Mouse (Mus musculus): ENCODE results near the gene Utp6. TPM values are rescaled to one million over a fixed set of nuclear protein-coding genes. Genes with fewer than 3 reads are reported as not detected.

The Utp6 gene
- total and polyA plus RNA-seq, 3 experiments = 6.2 to 126 (median 41.9) TPM

DNA sequence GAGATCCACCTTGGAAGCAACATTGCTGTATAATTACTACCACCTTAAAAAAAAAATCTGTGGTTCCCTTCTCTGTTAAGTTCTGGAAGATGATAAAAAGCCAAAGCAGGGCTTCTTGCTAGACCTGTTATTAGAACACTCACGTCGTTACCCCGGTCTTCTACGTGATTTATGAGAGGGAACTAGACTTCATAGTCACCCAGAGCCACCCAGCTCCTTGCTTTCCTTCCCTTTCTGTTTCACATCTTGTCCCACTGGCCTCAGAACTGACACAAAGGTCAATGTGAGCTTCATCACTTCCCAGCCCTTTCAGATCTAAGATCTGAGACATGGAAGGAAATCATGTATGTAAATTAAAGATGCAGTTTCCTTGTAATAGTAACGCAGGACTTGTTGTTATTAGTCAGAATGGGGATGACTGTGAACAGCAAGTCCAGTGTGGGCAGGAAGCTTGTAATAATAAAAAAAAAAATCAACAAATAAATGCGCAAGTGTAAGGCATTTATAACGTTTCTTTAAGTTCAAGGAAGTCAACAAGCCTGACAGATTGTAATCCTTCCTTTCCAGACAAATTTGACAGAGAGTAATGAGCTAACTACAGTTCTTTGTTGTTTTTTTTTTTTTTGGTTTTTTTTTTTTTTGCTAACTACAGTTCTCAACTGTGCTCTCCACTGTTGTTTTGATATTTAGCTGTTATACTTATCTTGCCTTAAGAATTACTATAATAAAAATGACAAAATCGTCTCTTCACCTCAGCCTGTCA, 1.2 kb upstream of the Utp6 start:
- Histone ChIP-seq H3K27me3 (ENCODE audit: insufficient read depth, low read length) (peaks cover 3% of the 10 kb centered on the region; the same call in 1 of the 2 replicates), H3K4me3 (ENCODE audit: low read depth, low read length) (no peak overlapping the region; the same call in 1 of the 2 replicates), H3K4me1 (ENCODE audit: insufficient read depth, low read depth, low read length) (peaks cover 11% of the 10 kb centered on the region), H3K36me3 (replicated peaks) (peaks cover 16% of the 10 kb centered on the region), H3K9me3 (replicated peaks) (no peaks in the 10 kb centered on the region)
- no peak for TF ChIP-seq TAL1 (conservative IDR thresholded peaks at IDR 0.05; ENCODE audit: low read depth, low read length)
- no peak for TF ChIP-seq GATA1 (IDR thresholded peaks at IDR 0.05; ENCODE audit: borderline replicate concordance, low read length)
- no peak for TF ChIP-seq CTCF (IDR thresholded peaks at IDR 0.05; ENCODE audit: low read depth, low read length)
- no peak for TF ChIP-seq GATA2 (IDR thresholded peaks at IDR 0.05; ENCODE audit: borderline replicate concordance, low read depth, low read length)
- TF ChIP-seq POLR2AphosphoS5 (IDR thresholded peaks at IDR 0.05; ENCODE audit: insufficient replicate concordance, low read depth, low read length) = no peak
- no peak for ATAC-seq (ENCODE audit: extremely low read depth, insufficient number of reproducible peaks, low FRiP score, poor library complexity, severe bottlenecking)
- DNase-seq (ENCODE audit: low spot score) = no peak

DNA sequence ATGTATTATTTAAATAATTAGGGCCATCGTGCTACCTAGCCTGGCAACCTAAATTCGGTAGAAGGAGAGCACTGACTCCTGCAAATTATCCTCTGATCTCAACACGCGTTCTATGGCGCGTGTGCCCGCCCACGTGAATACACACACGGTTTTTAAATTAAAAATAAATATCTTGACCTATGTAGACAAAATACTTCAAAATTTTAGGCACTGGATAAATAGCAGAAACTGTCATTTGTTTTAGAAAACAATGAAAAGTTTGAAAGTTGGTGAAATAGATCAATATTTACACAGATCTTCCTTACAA, 640 bp upstream of the Utp6 start:
- no peak for TF ChIP-seq CTCF (IDR thresholded peaks at IDR 0.05; ENCODE audit: low read depth, low read length)
- TF ChIP-seq POLR2AphosphoS5 (IDR thresholded peaks at IDR 0.05; ENCODE audit: insufficient replicate concordance, low read depth, low read length) = no peak
- TF ChIP-seq GATA1 (IDR thresholded peaks at IDR 0.05; ENCODE audit: borderline replicate concordance, low read length) = no peak
- TF ChIP-seq GATA2 (IDR thresholded peaks at IDR 0.05; ENCODE audit: borderline replicate concordance, low read depth, low read length) = no peak
- TF ChIP-seq TAL1 (conservative IDR thresholded peaks at IDR 0.05; ENCODE audit: low read depth, low read length) = no peak
- peak overlapping the region; percentile 81 for H3K4me3 ChIP-seq (ENCODE audit: low read depth, low read length)
- DNase-seq (ENCODE audit: low spot score) (no peak), ATAC-seq (ENCODE audit: extremely low read depth, insufficient number of reproducible peaks, low FRiP score, poor library complexity, severe bottlenecking) (no peak)
- no peaks in the 10 kb centered on the region for H3K9me3 ChIP-seq (replicated peaks)
- H3K36me3 ChIP-seq (replicated peaks) = peaks cover 22% of the 10 kb centered on the region
- H3K4me1 ChIP-seq (ENCODE audit: insufficient read depth, low read depth, low read length) = peaks cover 11% of the 10 kb centered on the region
- H3K27me3 ChIP-seq (ENCODE audit: insufficient read depth, low read length) = peaks cover 3% of the 10 kb centered on the region; the same call in 1 of the 2 replicates

DNA sequence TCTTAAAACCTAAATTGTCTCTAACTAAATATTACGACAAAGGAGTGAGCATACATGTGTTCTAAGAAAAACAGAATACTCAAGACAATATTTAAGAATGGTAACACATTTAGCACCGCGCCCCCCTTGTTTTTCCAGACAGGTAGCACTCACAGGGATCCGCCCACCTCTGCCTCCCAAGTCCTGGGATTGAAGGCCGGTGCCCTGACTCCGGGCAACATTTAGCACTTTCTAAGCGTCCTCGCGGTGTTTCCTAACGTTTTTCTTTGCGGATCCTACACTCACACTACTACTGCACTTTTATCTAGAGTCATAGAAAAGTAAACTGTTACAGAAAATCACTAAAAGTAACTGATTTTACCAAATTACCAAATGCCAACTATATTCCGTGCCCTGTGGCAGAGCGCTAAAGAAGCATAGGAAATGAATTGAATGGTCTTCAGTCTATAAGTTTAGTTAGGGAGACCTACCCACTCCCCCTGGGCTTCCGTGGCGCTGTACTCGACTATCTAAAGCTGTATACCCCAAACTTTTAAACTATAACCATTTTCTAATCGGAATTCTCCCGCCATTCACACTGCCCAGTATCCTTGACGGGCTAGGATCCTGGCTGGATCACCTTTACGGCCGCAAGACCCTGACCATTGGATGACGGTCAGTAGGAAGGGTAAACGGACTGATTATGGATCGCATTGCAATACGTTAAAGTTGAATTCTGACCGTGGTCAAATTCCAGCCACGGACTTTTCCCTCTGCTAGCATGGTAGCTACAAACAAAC, 655 bp downstream of the Utp6 start:
- Histone ChIP-seq H3K4me3 (ENCODE audit: low read depth, low read length) (peak overlapping the region; percentile 81), H3K4me1 (ENCODE audit: insufficient read depth, low read depth, low read length) (peaks cover 11% of the 10 kb centered on the region), H3K9me3 (replicated peaks) (no peaks in the 10 kb centered on the region), H3K27me3 (ENCODE audit: insufficient read depth, low read length) (no peaks in the 10 kb centered on the region), H3K36me3 (replicated peaks) (peaks cover 35% of the 10 kb centered on the region)
- DNase-seq (ENCODE audit: low spot score) = peak; percentile 19
- TF ChIP-seq TAL1 (conservative IDR thresholded peaks at IDR 0.05; ENCODE audit: low read depth, low read length) = no peak
- TF ChIP-seq GATA1 (IDR thresholded peaks at IDR 0.05; ENCODE audit: borderline replicate concordance, low read length) = no peak
- no peak for TF ChIP-seq POLR2AphosphoS5 (IDR thresholded peaks at IDR 0.05; ENCODE audit: insufficient replicate concordance, low read depth, low read length)
- no peak for TF ChIP-seq CTCF (IDR thresholded peaks at IDR 0.05; ENCODE audit: low read depth, low read length)
- TF ChIP-seq GATA2 (IDR thresholded peaks at IDR 0.05; ENCODE audit: borderline replicate concordance, low read depth, low read length) = no peak
- ATAC-seq (ENCODE audit: extremely low read depth, insufficient number of reproducible peaks, low FRiP score, poor library complexity, severe bottlenecking) = no peak

DNA sequence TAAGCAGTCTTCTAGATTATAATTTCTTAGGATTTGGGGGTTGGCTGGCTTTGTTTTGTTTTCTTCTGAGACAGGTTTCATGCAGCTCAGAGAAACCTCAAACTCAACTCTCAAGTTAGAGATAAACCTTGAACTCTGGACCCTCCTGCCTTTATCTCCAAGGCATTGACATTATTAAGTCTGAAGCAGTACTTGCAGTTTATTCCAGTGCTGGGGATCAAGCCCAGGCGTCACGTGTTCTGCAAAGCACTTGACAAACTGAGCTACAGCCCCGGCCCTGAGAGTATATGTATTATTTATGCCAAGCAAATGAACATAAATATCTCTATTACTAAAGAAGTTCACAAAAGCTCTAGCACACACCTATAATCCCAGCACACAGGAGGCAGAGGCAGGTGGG, 14.9 kb downstream of the Utp6 start:
- ATAC-seq (ENCODE audit: extremely low read depth, insufficient number of reproducible peaks, low FRiP score, poor library complexity, severe bottlenecking) = no peak
- no peaks in the 10 kb centered on the region for H3K27me3 ChIP-seq (ENCODE audit: insufficient read depth, low read length)
- H3K9me3 ChIP-seq (replicated peaks) = no peaks in the 10 kb centered on the region
- peaks cover 2% of the 10 kb centered on the region; the same call in 1 of the 2 replicates for H3K4me1 ChIP-seq (ENCODE audit: insufficient read depth, low read depth, low read length)
- H3K4me3 ChIP-seq (ENCODE audit: low read depth, low read length) = no peak overlapping the region
- TF ChIP-seq TAL1 (conservative IDR thresholded peaks at IDR 0.05; ENCODE audit: low read depth, low read length) = no peak
- no peak for TF ChIP-seq GATA2 (IDR thresholded peaks at IDR 0.05; ENCODE audit: borderline replicate concordance, low read depth, low read length)
- no peak for TF ChIP-seq CTCF (IDR thresholded peaks at IDR 0.05; ENCODE audit: low read depth, low read length)
- TF ChIP-seq GATA1 (IDR thresholded peaks at IDR 0.05; ENCODE audit: borderline replicate concordance, low read length) = no peak
- no peak for TF ChIP-seq POLR2AphosphoS5 (IDR thresholded peaks at IDR 0.05; ENCODE audit: insufficient replicate concordance, low read depth, low read length)
- DNase-seq (ENCODE audit: low spot score) = no peak
- peaks cover 91% of the 10 kb centered on the region for H3K36me3 ChIP-seq (replicated peaks)

DNA sequence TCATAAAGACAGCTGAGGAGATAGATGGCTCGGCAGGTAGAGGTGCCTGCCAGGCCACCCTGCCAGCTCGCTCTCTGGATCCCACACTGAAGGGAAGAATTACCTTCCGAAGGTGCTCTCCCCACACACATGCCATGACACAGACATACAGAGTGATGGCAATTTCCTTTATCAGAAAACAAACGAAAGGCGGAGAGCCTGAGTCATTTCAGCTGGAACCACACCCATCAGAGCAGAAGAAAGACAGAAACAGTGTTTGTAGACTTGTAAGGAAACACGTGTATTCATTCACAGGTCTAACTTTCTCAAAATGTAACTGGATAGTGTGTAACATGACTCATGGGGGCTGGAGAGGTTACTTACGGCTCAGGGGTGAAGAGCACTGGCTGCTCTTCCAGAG, 18.6 kb downstream of the Utp6 start:
- DNase-seq (ENCODE audit: low spot score) (no peak), ATAC-seq (ENCODE audit: extremely low read depth, insufficient number of reproducible peaks, low FRiP score, poor library complexity, severe bottlenecking) (no peak)
- H3K4me3 ChIP-seq (ENCODE audit: low read depth, low read length) = no peak overlapping the region
- H3K27me3 ChIP-seq (ENCODE audit: insufficient read depth, low read length) = no peaks in the 10 kb centered on the region
- TF ChIP-seq CTCF (IDR thresholded peaks at IDR 0.05; ENCODE audit: low read depth, low read length) = no peak
- TF ChIP-seq TAL1 (conservative IDR thresholded peaks at IDR 0.05; ENCODE audit: low read depth, low read length) = no peak
- TF ChIP-seq GATA2 (IDR thresholded peaks at IDR 0.05; ENCODE audit: borderline replicate concordance, low read depth, low read length) = no peak
- no peak for TF ChIP-seq POLR2AphosphoS5 (IDR thresholded peaks at IDR 0.05; ENCODE audit: insufficient replicate concordance, low read depth, low read length)
- no peak for TF ChIP-seq GATA1 (IDR thresholded peaks at IDR 0.05; ENCODE audit: borderline replicate concordance, low read length)
- no peaks in the 10 kb centered on the region for H3K9me3 ChIP-seq (replicated peaks)
- peaks cover 94% of the 10 kb centered on the region for H3K36me3 ChIP-seq (replicated peaks)
- H3K4me1 ChIP-seq (ENCODE audit: insufficient read depth, low read depth, low read length) = peaks cover 2% of the 10 kb centered on the region; the same call in 1 of the 2 replicates

DNA sequence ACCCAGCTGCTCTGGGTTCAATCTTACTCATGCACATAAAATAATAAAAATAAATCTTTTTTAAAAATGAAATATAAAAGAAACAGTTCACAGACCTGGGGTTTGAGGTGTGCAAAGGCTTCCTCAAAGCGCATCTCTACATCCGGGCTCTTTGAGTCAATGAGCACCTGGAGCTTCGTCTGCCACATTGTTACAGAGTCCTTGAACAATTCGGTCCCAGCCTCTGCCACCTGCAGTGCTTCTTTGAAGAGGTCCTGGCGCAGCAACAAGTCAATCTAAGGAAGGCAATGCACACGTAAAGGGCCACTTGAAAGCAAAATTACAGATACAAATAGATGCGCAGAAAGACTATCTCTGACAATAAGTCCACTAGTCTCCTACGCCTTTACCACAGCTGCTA, 19.1 kb downstream of the Utp6 start:
- Histone ChIP-seq H3K9me3 (replicated peaks) (no peaks in the 10 kb centered on the region), H3K4me1 (ENCODE audit: insufficient read depth, low read depth, low read length) (peaks cover 2% of the 10 kb centered on the region; the same call in 1 of the 2 replicates), H3K27me3 (ENCODE audit: insufficient read depth, low read length) (no peaks in the 10 kb centered on the region), H3K36me3 (replicated peaks) (peaks cover 94% of the 10 kb centered on the region), H3K4me3 (ENCODE audit: low read depth, low read length) (no peak overlapping the region)
- TF ChIP-seq TAL1 (conservative IDR thresholded peaks at IDR 0.05; ENCODE audit: low read depth, low read length) (no peak), CTCF (IDR thresholded peaks at IDR 0.05; ENCODE audit: low read depth, low read length) (no peak), GATA1 (IDR thresholded peaks at IDR 0.05; ENCODE audit: borderline replicate concordance, low read length) (no peak), GATA2 (IDR thresholded peaks at IDR 0.05; ENCODE audit: borderline replicate concordance, low read depth, low read length) (no peak), POLR2AphosphoS5 (IDR thresholded peaks at IDR 0.05; ENCODE audit: insufficient replicate concordance, low read depth, low read length) (no peak)
- ATAC-seq (ENCODE audit: extremely low read depth, insufficient number of reproducible peaks, low FRiP score, poor library complexity, severe bottlenecking) = no peak
- DNase-seq (ENCODE audit: low spot score) = no peak

All from G1E (cell line).